Mouse (Mus musculus): Measurements from ENCODE around the gene Caly.

Caly gene

GRCm38 (mm10) chr7:140082242-140082678 lies at the start of gene Caly:
Gene Caly, minus strand, starts transcription at chr7:140082548.
- no peak for DNase-seq (ENCODE audit: low spot score)

GRCm38 (mm10) chr7:140127911-140128310 lies 45.6 kb upstream of the Caly start:
- DNase-seq (ENCODE audit: low spot score) = no peak

DNA sequence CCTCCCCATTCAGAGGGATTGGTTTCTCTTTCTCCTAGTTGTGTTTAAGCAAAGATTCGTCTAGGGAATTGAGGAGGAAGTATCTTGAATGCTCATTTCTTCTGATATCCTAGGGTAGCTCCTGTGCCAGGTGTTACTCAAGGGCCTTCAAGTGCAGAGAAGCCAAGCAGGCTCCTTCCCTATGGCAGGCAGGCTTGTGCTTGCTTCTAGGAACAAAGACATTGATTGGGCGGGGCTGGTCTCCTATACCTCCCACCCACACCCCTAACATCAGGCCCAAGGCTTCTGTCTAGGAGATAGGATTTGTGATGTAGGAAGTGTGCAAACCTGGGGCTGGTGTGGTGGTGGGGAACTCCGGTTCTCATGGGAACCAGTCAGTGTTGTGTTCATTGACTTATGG lies 44.6 kb upstream of the Caly start:
- DNase-seq (ENCODE audit: low spot score) = no peak

GRCm38 (mm10) chr7:140126022-140126350 lies 43.6 kb upstream of the Caly start:
- DNase-seq (ENCODE audit: low spot score) = no peak

DNA sequence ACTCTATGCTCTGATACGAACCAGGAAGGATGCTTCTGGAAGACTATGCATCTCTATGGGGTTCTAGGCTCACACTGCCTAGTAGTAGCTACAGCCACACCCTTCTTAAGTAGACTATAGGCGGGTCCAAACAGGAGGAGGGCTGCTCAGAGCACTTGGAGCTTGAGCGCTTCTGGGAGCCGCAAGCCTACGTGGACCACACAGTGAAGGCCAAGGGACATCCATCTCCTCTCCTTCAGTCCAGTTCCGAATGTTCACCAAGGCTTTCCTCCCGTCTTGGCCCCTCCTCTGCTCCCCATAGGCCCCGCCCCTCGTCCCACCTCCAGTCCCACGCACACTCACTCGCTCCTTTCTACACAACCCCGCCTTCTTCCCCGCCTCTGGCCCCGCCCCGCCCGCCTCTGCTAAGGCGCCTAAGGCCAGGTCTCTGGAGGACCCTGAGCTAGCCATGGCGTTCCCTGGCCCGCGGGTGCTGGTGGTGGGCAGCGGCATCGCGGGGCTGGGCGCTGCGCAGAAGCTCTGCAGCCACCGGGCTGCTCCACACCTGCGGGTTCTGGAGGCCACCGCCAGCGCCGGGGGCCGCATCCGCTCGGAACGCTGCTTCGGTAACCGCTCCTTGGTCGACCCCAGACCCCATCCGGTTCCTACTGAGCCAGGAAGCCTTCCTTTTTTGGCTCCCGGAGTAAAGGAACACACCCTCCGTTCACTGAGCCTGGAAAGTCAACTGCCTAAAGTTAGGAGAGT lies 43.1 kb upstream of the Caly start:
- peak; percentile 81 for DNase-seq (ENCODE audit: low spot score)

DNA sequence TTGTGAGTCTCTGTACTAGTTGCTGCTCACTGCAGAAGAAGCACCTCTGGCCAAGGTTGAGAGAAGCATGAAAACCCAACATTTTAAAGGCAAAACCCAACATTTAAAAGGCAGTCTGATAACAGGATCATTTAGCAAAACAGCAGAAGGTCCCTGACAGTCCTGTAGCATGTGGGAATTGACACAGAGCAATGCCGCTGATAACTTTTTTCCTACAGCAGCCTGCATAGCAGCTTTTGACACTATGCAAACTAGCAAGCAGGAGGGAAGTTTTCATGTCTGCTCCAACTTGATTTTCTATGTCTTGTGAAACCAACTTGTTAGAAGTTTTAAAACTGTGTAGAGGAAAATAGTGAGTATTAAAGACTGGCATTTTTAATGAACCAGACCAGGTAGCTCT lies 42.0 kb upstream of the Caly start:
- no peak for DNase-seq (ENCODE audit: low spot score)

DNA sequence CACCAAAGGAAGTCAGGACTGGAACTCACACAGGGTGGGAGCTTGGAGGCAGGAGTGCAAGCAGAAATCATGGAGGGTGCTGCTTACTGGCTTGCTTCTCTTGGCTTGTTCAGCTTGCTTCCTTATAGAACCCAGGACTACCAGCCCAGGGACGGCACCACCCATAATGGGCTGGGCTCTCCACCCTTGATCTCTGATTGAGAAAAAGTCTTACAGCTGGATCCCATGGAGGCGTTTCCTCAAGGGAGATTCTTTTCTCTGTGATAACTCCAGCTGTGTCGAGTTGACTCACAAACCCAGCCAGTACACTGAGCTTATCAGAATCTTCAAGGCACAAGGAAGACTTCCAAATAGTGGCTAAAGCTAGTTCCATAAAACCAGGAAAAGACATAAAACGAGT lies 40.4 kb upstream of the Caly start:
- DNase-seq (ENCODE audit: low spot score) = no peak

DNA sequence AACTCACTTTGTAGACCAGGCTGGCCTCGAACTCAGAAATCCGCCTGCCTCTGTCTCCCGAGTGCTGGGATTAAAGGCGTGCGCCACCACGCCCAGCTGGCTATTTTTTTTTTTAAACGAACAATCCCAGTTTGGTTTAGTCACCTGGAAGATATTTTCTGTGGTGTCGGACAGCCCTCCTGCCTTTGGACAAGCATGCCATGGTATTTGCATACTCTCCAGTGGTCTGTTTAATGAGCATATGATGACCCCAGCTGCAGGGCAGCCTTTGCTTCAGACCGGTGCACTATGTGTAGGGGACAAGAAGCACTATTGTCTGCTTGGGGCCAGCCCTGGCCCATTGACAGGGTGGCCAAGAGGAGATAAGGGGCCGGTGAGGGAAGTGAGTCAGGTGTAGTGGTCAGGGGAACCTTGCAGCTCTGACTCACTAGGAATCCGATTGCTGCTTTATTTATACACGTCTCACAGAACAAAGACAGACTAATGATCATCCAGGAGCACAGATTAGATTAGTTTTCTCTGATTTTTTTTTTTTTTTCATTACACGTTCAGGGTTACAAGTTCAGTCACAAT lies 39.1 kb upstream of the Caly start:
- no peak for DNase-seq (ENCODE audit: low spot score)

- DNase-seq (ENCODE audit: low spot score) = no peak
These were observed 38.1 kb upstream of the Caly start for GRCm38 (mm10) chr7:140120484-140120883.

DNA sequence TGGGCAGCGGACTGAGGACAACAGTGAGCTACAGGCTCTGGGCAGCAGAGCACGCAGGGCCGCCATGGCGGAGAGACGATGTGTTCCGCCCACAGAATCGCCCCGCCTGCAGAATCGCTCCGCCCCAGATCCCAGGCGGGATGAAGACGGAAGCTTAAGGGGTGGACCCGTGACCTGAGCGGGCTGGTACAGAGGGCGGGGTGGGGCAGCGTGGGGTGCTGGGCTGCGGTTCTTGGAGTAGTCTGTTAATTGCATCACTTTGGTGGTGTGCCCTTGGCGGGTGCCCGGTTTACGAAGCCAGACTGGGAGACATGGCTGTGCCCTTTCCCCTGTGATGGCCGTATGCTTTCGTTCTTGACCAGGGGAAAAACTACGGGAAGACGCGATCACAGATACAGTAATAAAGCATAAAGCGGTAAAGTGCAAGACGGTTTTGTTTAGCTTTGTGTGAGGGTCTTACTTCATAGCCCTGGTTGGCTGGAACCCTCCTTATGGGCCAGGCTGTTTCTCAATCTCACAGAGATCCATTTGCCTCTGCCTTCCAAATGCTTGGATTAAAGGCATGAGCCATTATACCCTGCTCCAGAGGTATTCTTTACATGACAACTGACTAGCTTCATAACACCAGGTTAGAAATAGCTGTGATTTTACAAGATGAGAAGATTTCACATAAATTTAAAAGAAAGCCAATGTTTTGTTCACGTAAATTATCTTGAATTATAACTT lies 34.1 kb upstream of the Caly start, which contains the start of gene Echs1:
Gene Echs1, minus strand, starts transcription at position 148 of the 726 bp plus-strand sequence.
- DNase-seq (ENCODE audit: low spot score) = peak; percentile 63

- DNase-seq (ENCODE audit: low spot score) = no peak
These were observed 33.4 kb upstream of the Caly start, which contains the start of gene Paox for GRCm38 (mm10) chr7:140115583-140116328. Gene Paox, plus strand, starts transcription at chr7:140115799.

- no peak for DNase-seq (ENCODE audit: low spot score)
These were observed 29.6 kb upstream of the Caly start for GRCm38 (mm10) chr7:140111943-140112342.

DNA sequence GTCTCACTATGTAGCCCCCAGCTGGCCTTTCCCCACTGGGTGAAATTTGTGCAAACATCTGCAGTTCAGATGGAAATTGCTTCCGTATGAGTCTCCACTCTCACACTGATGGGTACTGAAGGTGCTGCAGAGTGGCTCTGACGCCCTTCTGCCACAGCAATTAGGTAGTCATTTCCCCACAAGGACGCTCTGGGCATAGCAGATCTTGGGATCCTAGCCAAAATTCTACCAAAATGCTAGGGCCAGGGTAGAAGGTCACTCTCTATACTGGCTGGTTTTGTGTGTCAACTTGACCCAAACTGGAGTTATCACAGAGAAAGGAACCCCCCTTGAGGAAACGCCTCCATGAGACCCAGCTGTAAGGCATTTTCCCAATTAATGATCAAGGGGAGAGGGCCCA lies 21.7 kb upstream of the Caly start:
- no peak for DNase-seq (ENCODE audit: low spot score)

GRCm38 (mm10) chr7:140101993-140102860 lies 19.9 kb upstream of the Caly start, which contains the start of gene Fuom:
Gene Fuom, minus strand, starts transcription at chr7:140102441.
- peak; percentile 64 for DNase-seq (ENCODE audit: low spot score)

GRCm38 (mm10) chr7:140101498-140101897 lies 19.1 kb upstream of the Caly start:
- DNase-seq (ENCODE audit: low spot score) = no peak

GRCm38 (mm10) chr7:140098466-140098865 lies 16.1 kb upstream of the Caly start:
- DNase-seq (ENCODE audit: low spot score) = no peak

DNA sequence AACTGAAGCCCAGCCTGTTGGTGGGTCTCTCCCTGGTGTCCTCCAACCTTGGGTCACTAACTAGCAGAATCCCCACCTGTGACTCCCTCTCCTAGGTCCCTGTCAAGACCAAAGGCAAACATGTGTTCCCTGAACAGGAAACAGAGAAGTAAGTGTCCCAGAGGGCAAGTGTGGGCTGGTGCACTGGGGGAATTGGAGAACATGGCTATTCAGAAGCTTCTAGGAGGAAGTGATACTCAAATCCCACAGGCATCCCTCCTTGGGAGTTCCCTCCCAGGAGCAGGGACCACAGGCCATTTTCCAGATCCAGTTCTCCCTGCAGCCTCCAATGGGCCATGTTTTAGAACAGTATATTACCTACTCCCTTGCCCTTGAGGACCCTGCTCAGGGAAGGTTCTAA lies 13.7 kb upstream of the Caly start:
- DNase-seq (ENCODE audit: low spot score) = no peak

- DNase-seq (ENCODE audit: low spot score) = no peak
These were observed 13.2 kb upstream of the Caly start for GRCm38 (mm10) chr7:140095556-140095955.

DNA sequence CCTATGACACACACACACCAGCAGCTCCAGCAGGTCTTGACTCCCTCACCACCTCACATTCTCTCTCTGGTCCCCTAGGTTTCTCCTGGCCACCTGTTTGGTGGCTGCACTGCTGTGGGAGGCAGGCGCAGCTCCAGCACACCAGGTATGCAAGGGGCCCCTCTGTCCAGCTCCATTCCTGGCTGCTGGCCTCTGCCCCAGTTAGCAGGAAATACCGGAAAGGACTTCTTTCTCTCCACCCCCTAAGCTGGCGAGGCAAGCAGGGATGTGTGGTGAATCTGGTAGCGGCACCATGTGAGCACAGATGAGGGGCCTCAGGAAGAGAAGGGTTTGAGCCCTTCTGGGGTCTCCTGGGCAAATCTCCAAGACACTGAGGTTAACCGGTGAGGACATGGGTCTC lies 12.6 kb upstream of the Caly start:
- DNase-seq (ENCODE audit: low spot score) = no peak

DNA sequence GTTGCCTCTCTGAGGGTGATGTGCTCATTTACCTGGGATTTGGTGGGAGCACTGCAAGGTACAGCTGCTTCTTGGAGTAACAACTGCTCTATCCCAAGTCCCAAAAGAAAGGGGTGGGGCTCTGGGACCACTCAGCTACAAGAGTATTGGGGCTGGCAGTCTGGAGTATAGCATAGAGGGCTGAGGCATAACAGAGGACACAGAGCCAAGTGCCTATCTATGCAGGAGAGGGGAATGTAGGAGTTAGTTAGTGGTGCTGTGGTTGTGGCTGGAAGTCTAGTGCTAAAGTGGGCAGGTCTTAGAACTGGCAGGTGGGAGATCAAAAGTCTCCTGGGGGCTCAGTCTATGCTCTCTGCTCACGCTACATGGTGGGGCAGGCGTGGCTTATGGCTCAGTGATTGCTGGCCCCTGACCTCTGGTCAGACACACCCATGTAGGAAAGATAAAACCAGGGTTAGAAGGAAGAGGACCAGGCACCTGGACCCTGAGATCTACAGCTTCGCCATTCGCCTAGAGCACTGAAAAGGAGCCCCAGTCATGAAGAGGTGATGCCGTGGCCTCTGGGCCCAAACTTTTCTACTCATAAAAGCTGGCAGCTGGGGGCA lies 10.7 kb upstream of the Caly start, which contains the start of gene Prap1:
Gene Prap1, plus strand, starts transcription at position 472 of the 605 bp plus-strand sequence.
- DNase-seq (ENCODE audit: low spot score) = no peak

GRCm38 (mm10) chr7:140090601-140091000 lies 8.3 kb upstream of the Caly start:
- no peak for DNase-seq (ENCODE audit: low spot score)

Data from ovary, postnatal 10 days (tissue).